Mouse (Mus musculus): Measurements from ENCODE around the gene Akap8.
A peak's percentile ranks its signal among the peaks of the same experiment; 100 is the strongest.

Akap8 gene

GRCm38 (mm10) chr17:32320597-32321389 lies at the start of gene Akap8:
Gene Akap8 (minus strand): TSS chr17:32321238.
- peak; percentile 97 to 99 for DNase-seq

GRCm38 (mm10) chr17:32368991-32369578 lies 48.0 kb upstream of the Akap8 start:
- DNase-seq: no peak

DNA sequence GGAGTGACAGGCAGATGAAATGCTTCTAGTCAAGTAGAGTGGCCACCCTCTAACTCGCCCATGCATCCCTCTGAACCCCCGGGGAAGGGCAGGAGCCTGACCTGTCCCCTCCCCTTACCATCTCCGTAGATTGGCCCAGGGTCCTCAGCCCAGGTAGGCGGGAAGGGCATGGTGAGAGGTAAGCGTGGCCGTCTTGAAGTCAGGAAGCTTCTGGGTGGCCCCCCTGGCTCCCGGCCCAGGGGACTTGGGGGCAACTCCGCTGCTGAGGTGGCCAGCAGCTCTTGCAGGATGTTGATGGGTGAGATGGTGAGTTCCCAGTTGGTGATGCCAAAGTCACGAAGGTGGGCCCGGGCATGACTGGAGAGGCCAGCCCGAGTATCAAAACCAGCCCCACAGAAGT lies 46.7 kb upstream of the Akap8 start:
- peak in 1 of 2 experiments; percentile 20 for DNase-seq

DNA sequence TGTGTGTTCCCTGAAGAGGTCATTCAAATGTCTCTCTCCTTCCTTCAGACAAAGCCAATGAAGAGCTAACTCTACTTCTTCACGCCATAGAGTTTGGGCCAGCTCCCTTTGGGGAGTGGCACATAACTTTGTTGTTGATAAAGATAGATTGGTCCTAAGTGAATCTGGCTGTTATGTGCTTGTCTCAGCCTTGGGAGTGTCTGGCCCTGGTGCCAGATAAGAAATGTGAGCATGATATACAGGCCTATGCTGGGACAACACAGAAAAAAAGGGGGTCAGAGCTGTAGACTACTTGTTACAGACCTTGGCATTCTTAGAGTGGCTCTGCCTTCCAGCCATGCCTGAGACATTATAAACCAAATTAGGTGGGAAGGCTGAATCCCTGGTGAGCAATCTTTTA lies 44.3 kb upstream of the Akap8 start:
- DNase-seq: no peak

DNA sequence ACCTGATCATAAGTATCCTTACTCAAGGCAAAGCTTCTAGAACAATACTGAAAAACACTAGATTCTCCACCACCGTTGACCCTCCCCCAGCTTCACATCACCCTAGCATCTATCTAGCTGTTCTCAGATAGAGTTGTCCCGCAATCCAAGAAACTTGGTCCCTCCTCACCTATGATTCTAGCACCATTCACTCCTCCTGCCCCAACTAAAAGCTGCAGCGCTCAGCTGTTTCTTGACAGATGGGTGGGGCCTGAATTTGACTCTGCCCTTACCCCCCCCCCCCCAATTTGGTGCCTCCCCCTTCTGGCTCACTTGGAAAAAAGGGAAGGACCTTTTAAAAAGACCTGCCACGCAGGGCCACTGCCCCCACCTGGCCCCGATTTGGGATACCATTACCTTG lies 43.8 kb upstream of the Akap8 start:
- no peak for DNase-seq

DNA sequence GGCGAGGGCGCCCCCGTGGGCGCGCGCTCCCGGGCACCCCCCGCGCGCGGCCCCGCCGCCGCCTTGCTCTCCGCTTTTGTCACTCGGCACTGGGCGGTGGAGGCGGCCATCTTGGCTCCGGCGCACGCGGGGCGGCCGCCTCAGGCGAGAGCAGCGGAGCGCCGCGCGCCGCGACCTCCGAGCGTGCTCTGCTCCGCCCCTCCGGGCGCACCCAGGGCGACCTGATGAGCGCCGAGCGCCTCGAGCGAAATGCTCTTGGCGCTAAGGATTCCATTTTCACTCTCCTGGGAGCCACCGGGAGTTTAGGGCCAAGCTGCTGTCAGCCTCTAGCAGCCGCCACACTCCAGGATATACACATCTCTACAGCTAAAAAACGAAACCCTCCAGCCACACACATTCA lies 43.3 kb upstream of the Akap8 start:
- peak; percentile 92 to 94 for DNase-seq

DNA sequence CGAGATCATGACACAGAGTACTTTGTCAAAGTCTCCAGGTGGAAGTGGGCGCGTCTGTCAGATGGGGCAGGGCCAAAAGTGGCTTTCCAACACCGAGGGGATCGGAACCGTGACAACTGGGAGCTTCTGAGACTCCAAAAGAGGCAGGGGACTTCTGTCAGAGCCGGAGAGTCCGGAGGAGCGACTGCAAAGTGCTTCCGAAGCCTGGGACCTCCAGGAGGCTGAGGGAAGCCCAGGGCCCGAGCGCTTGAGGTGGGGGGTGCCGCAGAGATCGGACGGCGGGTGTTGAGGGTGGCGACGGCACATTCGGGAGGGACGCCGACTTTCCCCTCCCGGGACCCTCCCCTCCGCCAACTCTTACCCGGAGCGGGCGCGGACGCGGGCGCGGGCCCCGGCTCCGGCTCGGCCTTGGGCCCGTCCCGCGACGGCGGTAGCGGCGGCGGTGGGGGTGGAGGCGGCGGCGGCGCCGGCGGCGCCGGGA lies 42.8 kb upstream of the Akap8 start:
- DNase-seq: peak in 1 of 2 experiments; percentile 30

GRCm38 (mm10) chr17:32362686-32363085 lies 41.6 kb upstream of the Akap8 start:
- DNase-seq: no peak

GRCm38 (mm10) chr17:32359928-32360327 lies 38.9 kb upstream of the Akap8 start:
- DNase-seq: no peak

DNA sequence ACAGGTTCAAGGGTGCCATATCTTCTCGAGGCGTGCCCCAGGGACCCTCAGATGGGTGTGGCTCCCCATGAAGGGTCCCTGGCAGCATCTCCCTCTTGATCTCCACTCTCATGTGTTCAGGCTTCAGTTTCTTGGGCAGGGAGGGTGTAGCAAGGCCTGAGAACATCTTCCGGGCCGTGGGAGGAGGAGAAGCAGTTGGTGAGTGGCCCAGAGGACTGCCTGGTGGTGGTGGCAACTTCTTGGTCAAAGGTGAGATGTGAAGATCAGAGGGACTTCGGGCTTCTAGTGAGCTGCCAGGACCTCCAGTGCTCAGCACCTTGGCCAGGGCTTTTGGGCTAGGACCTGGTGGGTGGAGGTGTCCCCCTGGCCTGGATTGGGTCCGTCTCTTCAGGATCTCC lies 37.9 kb upstream of the Akap8 start:
- no peak for DNase-seq

- DNase-seq: no peak
Measured at GRCm38 (mm10) chr17:32358192-32358942, 37.3 kb upstream of the Akap8 start.

- DNase-seq: no peak
Measured at GRCm38 (mm10) chr17:32356766-32357760, 36.0 kb upstream of the Akap8 start.

DNA sequence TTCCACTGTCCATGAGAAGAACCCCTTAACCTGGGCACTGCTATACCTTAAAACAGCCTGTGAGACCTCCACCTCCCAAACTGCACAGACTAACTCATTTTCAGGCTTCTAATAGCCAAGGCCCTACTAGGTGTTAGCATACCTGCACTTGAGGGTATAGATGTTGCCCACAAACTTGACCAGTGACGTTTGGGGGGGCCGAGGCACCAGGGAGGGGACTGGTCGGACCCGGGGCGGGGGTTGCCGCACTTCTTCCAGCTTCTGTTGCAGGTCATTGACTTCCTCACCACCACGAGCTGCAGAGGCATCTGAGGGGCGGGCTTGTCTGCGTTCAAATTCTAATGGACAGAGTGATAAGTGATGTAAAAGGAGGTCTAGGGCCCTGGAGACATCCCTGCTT lies 35.2 kb upstream of the Akap8 start:
- no peak for DNase-seq

DNA sequence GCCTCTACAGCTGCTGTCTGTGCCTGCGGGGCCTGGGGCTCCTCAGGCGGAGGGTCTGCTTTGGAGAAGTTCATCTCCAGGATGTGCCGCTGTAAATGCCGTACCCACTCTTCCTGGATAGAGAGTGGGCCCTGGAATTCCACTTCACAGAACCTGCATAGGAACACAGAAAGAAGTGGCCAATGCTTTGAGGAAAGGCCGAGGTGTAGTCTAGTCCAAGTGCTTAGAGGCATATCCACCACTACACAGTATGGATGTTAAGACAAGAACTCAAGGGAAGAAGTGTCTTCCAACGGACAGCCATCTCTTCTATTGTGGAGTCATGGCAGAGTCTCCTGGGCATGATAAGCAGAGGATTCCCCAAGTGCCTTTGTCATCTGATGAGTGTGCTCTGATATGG lies 34.0 kb upstream of the Akap8 start:
- DNase-seq: no peak

DNA sequence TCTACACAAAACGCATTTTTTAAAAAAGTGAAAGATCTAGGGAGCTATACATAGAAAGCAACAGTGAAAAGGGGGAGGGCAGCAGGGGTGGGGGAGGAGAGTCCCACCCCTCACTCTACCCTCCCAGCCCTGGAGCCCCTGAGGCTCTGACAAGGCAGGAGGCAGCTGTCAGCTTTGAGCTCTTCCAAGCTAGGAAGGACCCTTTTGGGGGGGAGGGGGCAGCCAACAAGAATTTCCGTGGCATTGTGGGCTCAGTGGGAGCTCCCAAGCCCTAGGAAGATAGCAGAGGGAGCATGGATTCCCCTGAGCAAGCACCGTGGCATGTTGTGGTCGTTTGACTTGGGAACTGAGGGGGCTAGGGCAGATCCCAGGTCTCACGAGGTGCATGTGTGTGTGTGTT lies 33.2 kb upstream of the Akap8 start:
- DNase-seq: no peak

GRCm38 (mm10) chr17:32353696-32354095 lies 32.7 kb upstream of the Akap8 start:
- DNase-seq: no peak

DNA sequence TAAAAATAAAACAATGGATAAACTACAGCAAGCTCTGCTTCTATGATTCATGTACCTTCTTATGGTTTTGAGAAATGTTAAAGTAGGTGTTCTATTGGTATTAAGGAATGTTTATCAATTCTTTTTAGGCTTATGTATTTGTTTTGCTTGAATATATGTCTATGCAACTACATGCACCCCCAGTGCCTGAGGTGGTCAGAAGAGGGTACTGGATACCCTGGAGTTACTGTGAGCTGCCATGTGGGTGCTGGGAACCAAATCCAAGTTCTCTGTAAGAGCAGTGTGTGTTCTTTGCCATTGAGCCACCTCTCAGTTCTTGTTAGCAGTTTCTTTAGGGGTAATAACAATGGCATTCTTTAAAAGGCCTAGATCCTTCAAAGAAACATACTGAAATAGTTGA lies 30.7 kb upstream of the Akap8 start:
- no peak for DNase-seq

GRCm38 (mm10) chr17:32351269-32351668 lies 30.2 kb upstream of the Akap8 start:
- no peak for DNase-seq

GRCm38 (mm10) chr17:32350382-32350983 lies 29.4 kb upstream of the Akap8 start, which contains the start of gene Akap8l:
Gene Akap8l (minus strand): TSS chr17:32350607.
- DNase-seq: peak; percentile 96 to 97

DNA sequence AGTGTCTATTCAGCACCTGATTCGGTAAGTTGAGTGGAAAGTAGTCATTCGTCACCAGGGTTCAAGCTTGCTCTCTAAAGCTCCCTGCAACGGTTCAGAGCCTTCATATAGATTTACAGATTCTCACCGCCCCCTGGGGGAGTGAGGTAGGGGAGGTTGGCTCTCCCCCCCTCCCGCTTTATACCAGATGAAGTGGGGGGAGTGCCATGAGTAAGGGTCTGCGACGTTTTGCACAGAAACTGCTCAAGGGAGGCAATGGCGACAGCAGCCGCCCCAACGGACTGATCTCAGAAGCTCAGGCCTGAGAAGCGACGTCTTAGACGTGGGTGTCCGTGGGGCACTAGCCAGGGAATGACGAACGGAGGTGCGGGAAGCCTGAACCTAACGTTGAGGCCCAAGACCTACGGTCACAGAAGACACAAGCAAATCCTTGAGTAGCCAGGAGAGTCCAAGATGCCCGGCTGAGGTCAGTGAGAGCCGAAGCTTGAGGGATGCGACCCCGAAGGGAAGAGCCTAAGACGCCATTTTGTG lies 28.9 kb upstream of the Akap8 start:
- peak in 1 of 2 experiments; percentile 17 for DNase-seq

DNA sequence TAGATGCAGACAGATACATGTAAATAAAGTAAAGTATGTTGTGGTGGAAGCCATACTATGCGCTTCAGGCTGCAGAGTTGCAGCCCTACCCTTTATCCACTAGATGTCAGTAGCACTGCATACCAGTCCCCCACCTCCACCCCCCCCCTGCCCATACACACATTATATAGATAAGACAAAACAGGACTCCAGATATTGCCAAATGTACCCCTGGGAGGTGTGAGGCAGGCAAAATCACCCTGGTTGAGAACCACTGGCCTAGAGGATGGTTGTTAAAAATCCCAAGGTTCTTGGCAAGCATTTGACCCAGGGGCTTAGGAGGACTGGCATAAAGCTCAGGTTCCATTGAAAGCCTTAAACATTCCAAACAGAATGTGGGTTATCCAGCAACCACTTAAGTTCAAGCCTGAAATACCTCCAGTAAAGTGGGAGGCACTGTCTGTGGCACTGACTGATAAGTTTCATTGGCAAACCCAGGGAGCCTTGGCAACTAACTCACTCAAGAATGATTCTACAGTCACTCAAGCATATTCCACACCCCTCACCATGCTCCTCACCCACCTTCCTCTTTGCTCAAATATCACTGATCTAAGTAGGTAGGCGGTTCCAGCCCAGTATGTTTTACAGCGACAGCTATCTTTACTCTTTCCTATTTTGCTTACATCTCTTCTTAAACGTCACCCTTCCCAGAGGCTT lies 28.1 kb upstream of the Akap8 start:
- peak in 1 of 2 experiments; percentile 42 for DNase-seq

All from lung, postnatal 4 days (tissue).